Mouse (Mus musculus): ENCODE measurements around the gene Olfr118.
"Not testable (repeated sequence)": the region's sequence is repeated elsewhere in the genome, so short reads cannot be mapped to it uniquely, and the experiment has no call there.

Olfr118 gene

GRCm38 (mm10) chr17:37666688-37667087 lies at the start of gene Olfr118:
Olfr118 (plus strand) TSS chr17:37666988.
- DNase-seq (ENCODE audit: low read depth, low spot score): no peak

GRCm38 (mm10) chr17:37627009-37627408 lies 39.8 kb upstream of the Olfr118 start, which contains the start of the genes Olfr115 and Olfr116:
Olfr115 (minus strand) TSS chr17:37627109.
Olfr116 (minus strand) TSS chr17:37627199.
- DNase-seq (ENCODE audit: low read depth, low spot score): peak; percentile 50

GRCm38 (mm10) chr17:37663682-37664081 lies 3.1 kb upstream of the Olfr118 start, which contains the start of gene Olfr117:
Olfr117 (minus strand) TSS chr17:37663782.
- DNase-seq (ENCODE audit: low read depth, low spot score): no peak

- DNase-seq (ENCODE audit: low read depth, low spot score): not testable (repeated sequence)
Observed at GRCm38 (mm10) chr17:37696264-37696663, 29.5 kb downstream of the Olfr118 start, which contains the start of gene Olfr119. Olfr119 (plus strand) TSS chr17:37696564.

GRCm38 (mm10) chr17:37721508-37721907 lies 54.7 kb downstream of the Olfr118 start, which contains the start of gene Olfr120:
Olfr120 (plus strand) TSS chr17:37721808.
- no peak for DNase-seq (ENCODE audit: low read depth, low spot score)

All from skeletal muscle tissue, adult 2 months (tissue).